Mouse (Mus musculus): ENCODE results near the gene Dlg4.

DNA sequence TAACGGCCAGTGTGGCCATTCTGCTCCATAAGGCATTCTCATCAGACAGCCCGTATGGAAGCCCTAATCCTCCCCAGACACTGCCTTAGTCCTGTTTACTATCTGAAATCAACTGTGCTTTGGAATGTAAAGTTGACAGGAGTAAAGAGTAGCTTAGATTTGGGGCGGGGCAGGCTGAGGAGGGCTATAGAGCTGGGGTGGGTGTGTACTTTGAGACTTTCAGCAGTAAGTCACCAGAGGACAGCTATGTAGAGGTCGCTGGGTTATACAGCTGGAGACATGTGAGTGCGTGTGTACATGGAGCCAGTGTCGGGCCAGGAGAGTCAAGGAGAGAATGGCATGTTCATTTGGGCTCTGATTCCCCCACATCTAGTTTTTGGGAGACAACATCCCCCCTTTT is 43.2 kb downstream of the Dlg4 start:
- TF ChIP-seq CTCF (IDR thresholded peaks at IDR 0.05; ENCODE audit: low read depth, low read length) (no peak), GATA1 (IDR thresholded peaks at IDR 0.05; ENCODE audit: borderline replicate concordance, low read length) (no peak), TAL1 (conservative IDR thresholded peaks at IDR 0.05; ENCODE audit: low read depth, low read length) (no peak), POLR2AphosphoS5 (IDR thresholded peaks at IDR 0.05; ENCODE audit: insufficient replicate concordance, low read depth, low read length) (no peak)

Data from G1E (cell line).